Mouse (Mus musculus): ENCODE data around the gene Ppih. TPM values are rescaled to one million over a fixed set of nuclear protein-coding genes. Genes with fewer than 3 reads are reported as not detected.
A peak's percentile ranks its signal among the peaks of the same experiment; 100 is the strongest.

The Ppih gene
- 44.8 and 51.2 TPM in 2 replicates for polyA plus RNA-seq (2015; fragmentation: Nextera tagmentation; extraction: Ambion mirVana)

DNA sequence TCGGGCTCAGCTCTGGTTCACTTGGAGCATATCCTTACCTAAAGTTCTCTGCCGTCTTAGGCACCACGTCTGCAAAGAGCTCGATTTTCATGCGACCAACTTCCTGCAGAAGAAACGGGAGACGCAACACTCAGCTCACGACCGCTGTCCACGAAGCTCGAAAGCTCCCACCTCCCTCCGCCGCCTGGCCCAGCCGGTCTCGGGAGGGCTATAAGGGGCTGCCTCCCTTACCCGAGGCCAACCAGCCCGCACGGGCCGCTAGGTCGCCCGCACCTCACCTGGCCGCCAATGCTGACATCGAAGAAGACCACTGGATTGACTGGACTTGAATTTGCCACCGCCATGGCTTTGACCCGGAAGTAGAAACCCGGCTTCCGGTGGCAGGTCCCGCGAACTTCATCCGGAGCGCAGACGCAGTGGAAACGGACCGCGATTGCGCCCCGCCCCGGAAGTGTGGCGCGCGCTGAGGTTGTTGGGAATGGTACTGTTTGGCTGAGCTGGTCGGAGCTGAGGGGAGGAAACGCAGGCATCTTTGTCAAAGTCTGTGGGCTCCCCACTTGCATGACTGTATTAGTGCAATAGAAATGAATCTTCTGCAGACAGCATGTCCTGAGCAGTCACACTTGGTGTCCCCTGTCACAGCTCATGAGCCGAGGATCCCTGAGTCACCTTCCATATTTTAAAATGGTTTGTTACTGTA lies at the start of gene Ppih:
Gene Ppih, minus strand, starts transcription at position 416 of the 700 bp plus-strand sequence.
- ATAC-seq (ENCODE audit: low FRiP score, low read depth), result peak; percentile 98
- under 1% methylated on average over 44 of the region's 44 CpGs for WGBS
- H3K4me3 ChIP-seq, result peak within 1 kb of the TSS; percentile 69
- H3K9ac ChIP-seq, result peak within 1 kb of the TSS; percentile 49
- no peaks in the 10 kb centered on the region for H3K27me3 ChIP-seq
- peak within 1 kb of the TSS; percentile 89 for H3K4me2 ChIP-seq
- peaks cover 22% of the 10 kb centered on the region for H3K36me3 ChIP-seq
- no peaks in the 10 kb centered on the region for H3K9me3 ChIP-seq
- H3K4me1 ChIP-seq (replicated peaks), result peaks cover 17% of the 10 kb centered on the region
- peak within 1 kb of the TSS; percentile 91 for H3K27ac ChIP-seq (replicated peaks)

DNA sequence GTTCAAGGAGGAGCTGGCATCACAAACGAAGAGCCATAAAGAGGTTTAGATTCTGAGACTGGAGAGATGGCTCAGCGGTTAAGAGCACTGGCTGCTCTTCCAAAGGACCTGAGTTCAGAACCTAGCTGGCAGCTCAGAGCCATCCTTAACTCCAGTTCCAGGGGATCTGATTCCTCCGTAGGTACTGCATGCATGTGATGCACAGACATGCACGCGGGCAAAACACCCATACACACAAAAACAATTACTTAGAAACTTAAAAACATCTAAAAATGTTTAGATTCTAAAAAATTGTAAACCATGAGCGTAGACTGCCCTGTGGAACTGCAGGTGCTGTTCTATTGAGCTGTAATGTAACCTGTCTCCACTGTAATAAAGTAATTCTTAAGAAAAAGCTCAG lies 49.1 kb upstream of the Ppih start:
- no peak for ATAC-seq (ENCODE audit: low FRiP score, low read depth)
- Histone ChIP-seq H3K4me2 (no peak overlapping the region), H3K4me1 (replicated peaks) (no peaks in the 10 kb centered on the region), H3K4me3 (no peak overlapping the region), H3K9me3 (no peaks in the 10 kb centered on the region), H3K27me3 (no peaks in the 10 kb centered on the region), H3K27ac (replicated peaks) (no peak overlapping the region), H3K9ac (no peak overlapping the region), H3K36me3 (no peaks in the 10 kb centered on the region)
- 88% methylated on average over 6 of the region's 6 CpGs for WGBS

DNA sequence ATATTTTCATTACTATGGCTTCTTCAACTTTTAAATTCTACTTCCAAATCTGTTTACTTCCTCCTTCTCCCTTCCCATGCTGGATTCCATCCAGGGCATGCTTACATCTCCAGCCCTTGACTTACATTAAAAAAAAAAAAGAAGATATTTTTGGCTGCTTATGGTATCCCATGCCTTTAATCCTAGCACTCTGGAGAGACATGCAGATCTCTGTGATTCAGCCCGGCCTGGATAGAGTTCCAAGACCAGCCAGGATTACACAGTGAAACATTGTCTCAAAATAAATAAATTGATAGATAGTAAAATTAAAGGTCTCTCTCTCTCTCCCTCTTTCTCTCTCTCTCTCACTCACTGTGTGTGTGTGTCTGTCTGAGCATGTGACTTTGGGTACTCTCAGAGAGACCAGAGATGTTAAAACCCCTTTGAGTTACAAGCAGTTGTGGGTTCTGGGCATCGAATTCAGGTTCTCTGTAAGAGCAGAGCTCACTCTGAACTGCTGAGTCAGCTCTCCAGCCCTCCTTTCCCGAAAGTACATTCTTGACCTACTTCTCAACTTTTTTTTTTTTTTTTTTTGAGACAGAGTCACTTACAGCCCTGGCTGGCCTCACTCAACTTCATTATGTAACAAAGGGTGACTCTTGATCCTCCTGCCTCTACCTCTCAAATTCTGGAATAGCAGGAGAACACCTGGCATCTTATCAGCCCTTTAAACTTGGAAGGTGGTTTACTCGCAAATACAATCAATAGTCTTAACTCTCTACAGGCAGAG lies 46.6 kb upstream of the Ppih start:
- Histone ChIP-seq H3K4me1 (replicated peaks) (no peaks in the 10 kb centered on the region), H3K36me3 (no peaks in the 10 kb centered on the region), H3K4me2 (no peak overlapping the region), H3K27me3 (no peaks in the 10 kb centered on the region), H3K9me3 (no peaks in the 10 kb centered on the region), H3K9ac (no peak overlapping the region), H3K27ac (replicated peaks) (no peak overlapping the region), H3K4me3 (no peak overlapping the region)
- ATAC-seq (ENCODE audit: low FRiP score, low read depth), result no peak
- 70% methylated on average over 4 of the region's 4 CpGs for WGBS

DNA sequence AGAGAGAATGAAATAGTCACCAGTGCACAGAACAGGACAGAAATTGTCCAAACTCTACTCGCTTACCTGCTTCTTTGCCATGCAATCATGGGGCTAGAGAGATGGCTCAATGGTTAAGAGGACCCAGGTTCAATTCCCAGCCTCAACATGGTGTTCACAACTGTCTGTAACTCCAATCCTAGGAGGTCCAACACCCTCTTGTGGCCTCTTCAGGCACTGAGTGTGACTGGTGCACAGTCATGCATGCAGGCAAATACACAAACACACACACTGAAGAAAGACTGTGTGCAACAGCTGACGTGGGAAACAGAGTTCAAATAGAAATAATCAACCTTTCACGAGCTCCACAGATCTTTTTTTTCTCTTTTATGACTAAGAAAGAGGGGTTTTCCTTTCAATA lies 41.9 kb upstream of the Ppih start:
- Histone ChIP-seq H3K9me3 (no peaks in the 10 kb centered on the region), H3K9ac (no peak overlapping the region), H3K4me1 (replicated peaks) (peaks cover 7% of the 10 kb centered on the region; the same call in 1 of the 2 replicates), H3K36me3 (no peaks in the 10 kb centered on the region), H3K27me3 (no peaks in the 10 kb centered on the region), H3K4me3 (no peak overlapping the region), H3K27ac (replicated peaks) (no peak overlapping the region), H3K4me2 (no peak overlapping the region)
- no peak for ATAC-seq (ENCODE audit: low FRiP score, low read depth)
- 88% methylated on average over 3 of the region's 3 CpGs for WGBS

DNA sequence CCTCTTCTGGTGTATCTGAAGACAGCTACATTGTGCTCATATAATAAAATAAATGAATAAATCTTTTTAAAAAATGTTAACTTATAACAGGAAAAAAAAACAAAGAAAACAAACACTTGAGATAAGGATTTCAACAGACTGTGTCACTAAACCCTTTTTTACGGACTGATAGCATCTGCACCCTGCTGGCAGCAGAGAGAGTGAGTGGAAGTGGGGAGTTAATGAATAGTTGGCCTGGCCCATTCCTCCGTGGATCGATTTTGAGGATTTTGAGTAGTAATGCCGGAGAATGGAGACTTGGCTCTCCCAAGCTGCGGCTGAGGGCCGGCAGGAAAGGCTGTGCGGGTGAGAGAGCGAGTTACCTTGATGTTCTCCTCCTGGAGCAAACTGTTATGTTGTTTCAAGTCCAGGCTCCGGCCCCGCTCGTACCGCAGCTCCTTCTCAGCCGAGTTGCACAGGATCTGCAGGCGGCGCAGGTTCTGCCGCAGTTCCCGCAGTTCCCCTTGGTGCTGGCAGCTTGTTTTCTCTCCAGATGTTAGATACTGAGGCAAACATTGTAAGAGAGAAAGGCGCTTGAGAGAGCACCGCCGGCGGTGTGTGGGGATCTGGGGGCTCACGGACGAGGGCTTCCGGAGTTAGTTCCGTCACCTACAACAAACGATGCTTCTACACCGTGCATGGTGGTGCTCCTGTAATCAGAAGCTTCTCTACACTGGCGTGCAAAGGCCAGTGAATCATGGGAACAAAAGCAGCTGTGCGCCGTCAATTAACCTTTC lies 39.0 kb upstream of the Ppih start:
- WGBS, result 11% methylated on average over 30 of the region's 30 CpGs
- H3K9me3 ChIP-seq, result no peaks in the 10 kb centered on the region
- peak overlapping the region; percentile 81 for H3K27ac ChIP-seq (replicated peaks)
- peak overlapping the region; percentile 53 for H3K9ac ChIP-seq
- H3K27me3 ChIP-seq, result no peaks in the 10 kb centered on the region
- peak overlapping the region; percentile 42 for H3K4me3 ChIP-seq
- peaks cover 7% of the 10 kb centered on the region; the same call in 1 of the 2 replicates for H3K4me1 ChIP-seq (replicated peaks)
- H3K4me2 ChIP-seq, result peak overlapping the region; percentile 67
- peak; percentile 77; the same call in 1 of the 2 replicates for ATAC-seq (ENCODE audit: low FRiP score, low read depth)
- H3K36me3 ChIP-seq, result no peaks in the 10 kb centered on the region

DNA sequence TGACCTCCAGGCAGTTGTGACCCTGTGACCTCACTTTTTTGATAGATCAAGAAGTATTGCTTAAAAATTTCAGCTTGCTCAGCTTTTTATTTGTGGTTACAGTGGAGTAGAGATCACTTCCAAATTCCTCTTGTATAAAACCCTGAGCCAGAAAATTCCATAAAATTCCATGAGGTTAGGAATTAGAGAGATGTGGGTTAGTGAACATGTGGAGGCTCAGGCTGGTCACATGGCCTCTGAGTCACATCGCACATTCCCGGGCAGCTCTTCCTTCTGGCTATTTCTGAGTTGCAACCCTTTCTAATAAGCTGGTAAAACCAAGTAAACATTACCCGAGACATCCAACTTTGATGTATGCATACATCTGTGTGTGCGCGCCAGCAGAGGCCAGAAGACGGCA lies 25.2 kb upstream of the Ppih start:
- Histone ChIP-seq H3K4me3 (no peak overlapping the region), H3K9me3 (no peaks in the 10 kb centered on the region), H3K27me3 (no peaks in the 10 kb centered on the region), H3K36me3 (peaks cover 15% of the 10 kb centered on the region; the same call in 1 of the 2 replicates), H3K27ac (replicated peaks) (no peak overlapping the region), H3K4me1 (replicated peaks) (no peaks in the 10 kb centered on the region), H3K9ac (no peak overlapping the region), H3K4me2 (no peak overlapping the region)
- WGBS, result 98% methylated on average over 6 of the region's 6 CpGs
- no peak for ATAC-seq (ENCODE audit: low FRiP score, low read depth)

DNA sequence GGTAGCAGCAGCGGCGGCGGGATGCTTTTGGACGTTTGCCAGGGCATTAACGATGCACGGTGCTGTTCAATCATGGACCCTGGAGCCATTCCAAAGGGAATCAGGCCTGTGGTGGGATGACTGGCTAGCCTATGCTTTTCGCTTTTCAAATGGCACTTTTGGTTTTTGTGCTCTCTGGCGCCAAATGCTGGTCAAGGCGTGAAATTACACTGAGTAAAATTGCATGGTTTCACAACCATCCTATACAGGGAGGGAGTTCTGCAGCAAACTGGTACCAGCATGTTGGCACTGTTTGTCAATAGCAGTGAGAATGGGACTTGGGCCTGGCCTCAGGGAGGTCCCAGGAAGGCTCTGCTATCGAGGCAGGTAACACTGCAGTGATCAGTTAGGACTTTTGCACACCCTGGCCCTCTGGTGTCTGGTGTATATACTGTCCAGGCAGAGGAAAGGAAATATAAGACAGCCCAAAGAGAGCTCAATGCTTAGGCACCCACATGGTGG lies 18.6 kb upstream of the Ppih start:
- H3K4me3 ChIP-seq, result peak overlapping the region; percentile 20
- WGBS, result 4% methylated on average over 10 of the region's 10 CpGs

DNA sequence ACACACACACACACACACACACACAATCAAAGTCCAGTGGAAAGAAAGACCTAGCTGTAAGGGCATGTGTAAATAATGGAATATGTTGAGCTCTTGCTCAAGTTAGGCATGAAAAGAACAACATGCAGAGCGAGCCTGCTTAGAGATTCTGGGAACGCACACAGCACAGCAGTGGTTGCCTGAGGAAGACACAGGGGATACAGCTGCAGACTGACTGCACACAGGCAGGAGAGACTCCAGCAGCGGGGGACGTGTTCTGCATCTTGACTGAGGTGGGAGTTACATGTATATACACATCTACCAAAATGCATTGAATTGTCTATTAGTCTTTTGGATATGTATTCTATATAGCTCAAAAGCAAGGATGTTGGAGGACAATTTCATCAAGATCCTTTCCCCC lies 18.1 kb upstream of the Ppih start:
- Histone ChIP-seq H3K27ac (replicated peaks) (peak overlapping the region; percentile 88), H3K4me1 (replicated peaks) (peaks cover 16% of the 10 kb centered on the region; the same call in 1 of the 2 replicates), H3K9me3 (no peaks in the 10 kb centered on the region), H3K36me3 (no peaks in the 10 kb centered on the region; the same call in 1 of the 2 replicates), H3K4me3 (peak overlapping the region; percentile 20), H3K27me3 (no peaks in the 10 kb centered on the region), H3K9ac (0 out of 2 replicates have a peak overlapping the region, but pooled peaks have one; percentile 35), H3K4me2 (peak overlapping the region; percentile 48)
- ATAC-seq (ENCODE audit: low FRiP score, low read depth), result peak; percentile 89
- 15% methylated on average over 4 of the region's 4 CpGs for WGBS

More for the DNA sequence above, 18.6 kb upstream of the Ppih start:
- Histone ChIP-seq H3K36me3 (no peaks in the 10 kb centered on the region; the same call in 1 of the 2 replicates), H3K27me3 (no peaks in the 10 kb centered on the region), H3K4me2 (peak overlapping the region; percentile 48), H3K4me1 (replicated peaks) (peaks cover 16% of the 10 kb centered on the region; the same call in 1 of the 2 replicates), H3K27ac (replicated peaks) (peak overlapping the region; percentile 88), H3K9ac (0 out of 2 replicates have a peak overlapping the region, but pooled peaks have one; percentile 35), H3K9me3 (no peaks in the 10 kb centered on the region)
- peak; percentile 93 for ATAC-seq (ENCODE audit: low FRiP score, low read depth)

DNA sequence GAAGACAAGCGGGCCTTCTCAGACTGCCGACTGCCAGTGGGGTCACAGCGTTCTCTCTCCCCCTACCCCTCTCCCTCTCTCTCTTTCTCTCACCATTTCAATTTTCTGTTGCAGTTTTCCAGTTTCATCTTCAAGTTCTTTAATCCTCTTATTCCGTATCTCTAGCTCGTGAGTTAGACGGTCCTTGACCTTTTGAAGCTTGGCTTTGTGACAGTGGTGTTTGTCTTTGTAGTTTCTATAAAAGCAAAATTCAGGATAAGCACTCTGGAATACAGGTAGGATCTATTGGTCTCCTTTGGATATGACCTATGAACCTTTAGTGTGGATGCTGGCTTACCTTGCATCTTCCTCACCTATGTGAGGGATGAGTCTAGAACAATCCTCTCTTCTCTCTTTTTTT lies 13.1 kb upstream of the Ppih start:
- H3K27ac ChIP-seq (replicated peaks), result no peak overlapping the region
- ATAC-seq (ENCODE audit: low FRiP score, low read depth), result no peak
- WGBS, result 91% methylated on average over 6 of the region's 6 CpGs
- H3K4me1 ChIP-seq (replicated peaks), result peaks cover 9% of the 10 kb centered on the region; the same call in 1 of the 2 replicates
- H3K4me2 ChIP-seq, result no peak overlapping the region
- H3K36me3 ChIP-seq, result peaks cover 3% of the 10 kb centered on the region; the same call in 1 of the 2 replicates
- no peak overlapping the region for H3K4me3 ChIP-seq
- no peaks in the 10 kb centered on the region for H3K9me3 ChIP-seq
- H3K9ac ChIP-seq, result no peak overlapping the region
- H3K27me3 ChIP-seq, result no peaks in the 10 kb centered on the region

DNA sequence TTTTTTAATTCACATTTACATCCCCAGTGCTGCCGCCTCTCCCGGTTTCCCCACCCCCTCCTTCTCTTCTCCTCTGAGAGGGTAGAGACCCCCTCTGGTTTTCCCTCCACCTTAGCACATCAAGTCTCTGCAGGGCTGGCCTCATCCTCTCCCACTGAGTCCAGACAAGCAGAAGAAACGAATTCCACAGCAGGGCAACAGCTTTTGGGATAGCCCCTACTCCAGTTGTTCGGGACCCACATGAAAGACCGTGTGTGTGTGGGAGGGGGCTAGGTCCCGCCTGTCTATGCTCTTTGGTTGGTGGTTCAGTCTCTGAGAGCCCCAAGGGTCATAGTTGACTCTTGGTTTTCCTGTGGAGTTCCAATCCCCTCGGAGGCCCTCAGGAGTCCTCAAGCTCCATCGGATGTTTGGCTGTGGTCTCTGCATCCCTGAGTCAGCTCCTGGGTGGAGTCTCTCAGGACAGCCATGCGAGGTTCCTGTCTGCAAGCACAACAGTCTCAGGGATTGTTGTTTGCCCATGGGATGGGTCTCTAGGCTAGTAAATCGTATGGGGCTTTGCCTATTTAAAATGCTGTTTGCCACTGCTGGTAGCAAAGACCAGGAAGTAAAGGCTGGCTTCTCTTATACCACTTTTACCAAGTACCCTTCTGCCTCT lies 677 bp upstream of the Ppih start:
- H3K27ac ChIP-seq (replicated peaks), result peak overlapping the region; percentile 91
- ATAC-seq (ENCODE audit: low FRiP score, low read depth), result peak; percentile 61
- peak overlapping the region; percentile 69 for H3K4me3 ChIP-seq
- 25% methylated on average over 10 of the region's 10 CpGs for WGBS
- no peaks in the 10 kb centered on the region for H3K27me3 ChIP-seq
- no peaks in the 10 kb centered on the region for H3K9me3 ChIP-seq
- H3K4me2 ChIP-seq, result peak overlapping the region; percentile 89
- H3K36me3 ChIP-seq, result peaks cover 15% of the 10 kb centered on the region
- H3K4me1 ChIP-seq (replicated peaks), result peaks cover 17% of the 10 kb centered on the region
- peak overlapping the region; percentile 49 for H3K9ac ChIP-seq

DNA sequence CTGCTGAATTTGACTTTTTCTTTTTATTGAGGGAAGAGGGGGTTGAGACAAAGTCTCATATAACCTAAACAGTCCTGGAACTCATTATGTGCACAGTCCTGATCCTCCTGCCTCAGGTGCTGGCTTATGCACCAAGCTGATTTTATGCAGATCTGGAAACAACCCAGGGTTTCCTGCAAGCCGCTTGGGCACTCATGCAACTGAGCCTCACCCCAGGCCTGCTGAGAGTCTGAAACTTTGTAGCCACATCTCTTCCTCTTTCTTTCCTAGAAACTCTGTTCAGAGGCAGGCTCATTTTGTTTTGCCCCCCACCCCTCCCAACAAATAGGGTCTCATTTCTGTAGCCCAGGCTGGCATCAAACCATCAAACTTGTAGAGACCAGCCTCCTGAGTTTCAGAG lies 6.6 kb downstream of the Ppih start:
- Histone ChIP-seq H3K27me3 (no peaks in the 10 kb centered on the region), H3K27ac (replicated peaks) (no peak overlapping the region), H3K4me3 (no peak overlapping the region), H3K9me3 (no peaks in the 10 kb centered on the region), H3K9ac (no peak overlapping the region), H3K4me2 (no peak overlapping the region), H3K4me1 (replicated peaks) (no peaks in the 10 kb centered on the region), H3K36me3 (peaks cover 50% of the 10 kb centered on the region)
- ATAC-seq (ENCODE audit: low FRiP score, low read depth), result no peak
- 96% methylated on average over 1 of the region's 1 CpGs for WGBS

All from hindbrain, embryonic 15.5 days (tissue).